Mouse (Mus musculus) spleen, adult 2 months (tissue): ENCODE measurements at regions not wholly inside any gene's neighbourhood (a gene's known extent, or its start where the extent isn't known, plus 50 kb on each side); places are given as distances from the start of the nearest gene placed in this dataset.

Experiments
- CTCF ChIP-seq: fragments of 200-500 bp; IDR thresholded peaks from 2 replicates; pipeline ENCODE4 v1.5.1; 2011; ENCODE audit warnings: mild to moderate bottlenecking, inconsistent platforms; ENCODE audit not compliant: insufficient read depth, insufficient read length, insufficient replicate concordance; ENCODE audit errors: extremely low read depth
- POLR2A ChIP-seq: fragments of 200-500 bp; IDR thresholded peaks from 2 replicates; pipeline ENCODE4 v1.6.1; 2011; ENCODE audit warnings: low read depth, low read length, inconsistent platforms

- TF ChIP-seq POLR2A (no peak), CTCF (no peak)
Measured at GRCm38 (mm10) chr12:25267572-25268115, 170.7 kb upstream of the Id2 start.
